Mouse (Mus musculus) liver, postnatal 0 days (tissue): ENCODE measurements around the gene Adora2a. TPM values are rescaled to one million over a fixed set of nuclear protein-coding genes. Genes with fewer than 3 reads are reported as not detected.
A peak's percentile ranks its signal among the peaks of the same experiment; 100 is the strongest.

Experiments
- ATAC-seq: fragments of 200-750 bp; cut with Nextera tagmentation; 2 replicates; pipeline ENCODE4 v1.8.0; 2017; ENCODE audit warnings: mild to moderate bottlenecking, moderate library complexity
- DNase-seq: peaks from one replicate; pipeline ENCODE4 v3.0.0-alpha.2; 2016
- H3K27ac ChIP-seq: fragments of 300-500 bp; sonication (generic); 2 replicates; pipeline ENCODE4 v1.5.1; 2014; ENCODE audit warnings: antibody characterized with exemption, moderate library complexity, mild to moderate bottlenecking, low read depth
- H3K27me3 ChIP-seq: fragments of 300-500 bp; sonication (generic); 2 replicates; pipeline ENCODE4 v1.6.1; 2014; ENCODE audit warnings: low read length, control low read depth, mixed read lengths; ENCODE audit not compliant: insufficient read depth
- H3K36me3 ChIP-seq: fragments of 300-500 bp; sonication (generic); replicated peaks from 2 replicates; pipeline ENCODE4 v1.6.1; 2014; ENCODE audit warnings: mild to moderate bottlenecking, control low read depth, low read length, moderate library complexity, mixed read lengths; ENCODE audit not compliant: insufficient read depth
- H3K4me1 ChIP-seq: fragments of 300-500 bp; sonication (generic); 2 replicates; pipeline ENCODE4 v1.6.1; 2014; ENCODE audit warnings: antibody characterized with exemption, mild to moderate bottlenecking, control low read depth; ENCODE audit not compliant: insufficient read depth
- H3K4me2 ChIP-seq: fragments of 300-500 bp; sonication (generic); 2 replicates; pipeline ENCODE4 v1.6.1; 2014; ENCODE audit warnings: low read depth, mild to moderate bottlenecking, low read length, moderate library complexity, mixed read lengths
- H3K4me3 ChIP-seq: fragments of 300-500 bp; sonication (generic); 2 replicates; pipeline ENCODE4 v1.5.1; 2014; ENCODE audit warnings: low read depth, low read length
- H3K9ac ChIP-seq: fragments of 300-500 bp; sonication (generic); replicated peaks from 2 replicates; pipeline ENCODE4 v1.6.1; 2014; ENCODE audit warnings: mild to moderate bottlenecking, moderate library complexity
- H3K9me3 ChIP-seq: fragments of 300-500 bp; sonication (generic); 2 replicates; pipeline ENCODE4 v1.6.1; 2016; ENCODE audit warnings: mild to moderate bottlenecking, control low read depth, low read length, mixed read lengths
- CTCF ChIP-seq: sonication (generic); IDR thresholded peaks from 2 replicates; pipeline ENCODE4 v1.5.1; 2016; ENCODE audit warnings: antibody characterized with exemption, low read depth
- EP300 ChIP-seq: IDR thresholded peaks from 2 replicates; pipeline ENCODE4 v1.6.1; 2016; ENCODE audit warnings: antibody characterized with exemption, low read depth, mild to moderate bottlenecking
- WGBS: fragments of 180-500 bp; shearing (Covaris S2); extraction: QIAGEN DNeasy Blood & Tissue Kit; methylation state at CpG from one replicate; pipeline ENCODE4 v1.1.7; 2014; ENCODE audit not compliant: insufficient replicate concordance; 5-methylcytosine and 5-hydroxymethylcytosine counted together
- polyA plus RNA-seq: library from polyadenylated mRNA; unstranded; fragments of >200 nt; fragmentation: Nextera tagmentation; extraction: Ambion mirVana; gene quantifications from 2 replicates; pipeline ENCODE4 v1.2.1, GENCODE M21; 2015

The Adora2a gene
- polyA plus RNA-seq, 1 experiment from 2014 or later, result 1.9 TPM

DNA sequence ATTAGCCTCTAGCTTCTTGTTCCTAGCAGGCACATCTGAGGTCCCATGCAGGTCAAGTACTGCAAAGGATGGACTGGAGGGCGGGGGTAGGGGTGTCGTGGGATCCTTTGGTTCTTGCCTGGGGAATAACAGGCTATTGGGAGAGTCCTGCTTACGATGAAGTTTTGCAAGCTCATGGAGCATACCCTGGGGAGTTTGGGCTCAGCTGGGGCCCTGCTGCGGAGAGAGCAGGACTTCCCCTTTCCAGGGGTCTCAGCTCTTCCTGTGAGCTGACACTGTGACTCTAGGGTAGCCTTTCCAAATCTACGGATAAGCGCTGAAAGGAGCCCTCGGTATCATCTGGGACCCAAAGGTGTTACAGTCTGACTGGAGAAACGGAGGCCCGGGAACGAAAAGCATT, 7.7 kb downstream of the Adora2a start:
- no peak for TF ChIP-seq EP300
- no peak for TF ChIP-seq CTCF
- 35% methylated on average over 10 of the region's 10 CpGs for WGBS
- no peak overlapping the region for H3K4me3 ChIP-seq
- no peak overlapping the region for H3K27ac ChIP-seq
- H3K4me1 ChIP-seq, result peaks cover 27% of the 10 kb centered on the region
- no peak overlapping the region for H3K9ac ChIP-seq
- DNase-seq, result no peak
- H3K4me2 ChIP-seq, result no peak overlapping the region
- no peak for ATAC-seq
- no peaks in the 10 kb centered on the region for H3K9me3 ChIP-seq
- no peaks in the 10 kb centered on the region for H3K36me3 ChIP-seq
- H3K27me3 ChIP-seq, result no peaks in the 10 kb centered on the region

GRCm38 (mm10) chr10:75325821-75326220, 9.1 kb downstream of the Adora2a start:
- no peak overlapping the region for H3K9ac ChIP-seq
- DNase-seq (no peak), ATAC-seq (no peak)
- H3K4me2 ChIP-seq, result no peak overlapping the region
- WGBS, result 89% methylated on average over 23 of the region's 23 CpGs
- no peaks in the 10 kb centered on the region for H3K9me3 ChIP-seq
- no peak overlapping the region for H3K4me3 ChIP-seq
- H3K27me3 ChIP-seq, result no peaks in the 10 kb centered on the region
- peaks cover 22% of the 10 kb centered on the region for H3K4me1 ChIP-seq
- TF ChIP-seq CTCF (no peak), EP300 (no peak)
- H3K36me3 ChIP-seq, result no peaks in the 10 kb centered on the region
- no peak overlapping the region for H3K27ac ChIP-seq

DNA sequence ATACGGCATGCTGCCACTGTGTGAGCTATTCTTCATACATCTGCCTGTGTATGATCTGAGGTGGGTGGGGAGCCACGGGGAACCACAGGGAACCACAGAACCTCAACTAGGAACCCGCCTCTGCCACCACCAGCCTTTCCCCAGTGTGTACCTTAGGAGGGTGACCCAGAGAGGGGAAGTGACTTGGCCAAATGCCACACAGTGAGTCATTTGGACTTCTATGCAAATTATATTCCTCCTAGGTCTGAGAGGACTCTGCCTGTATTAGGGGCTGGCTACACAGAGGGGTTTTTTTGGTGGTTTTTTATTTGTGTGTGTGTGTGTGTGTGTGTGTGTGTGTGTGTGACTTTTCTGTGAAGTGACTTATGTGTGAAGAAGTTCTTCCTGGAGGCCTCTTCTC, 9.9 kb downstream of the Adora2a start:
- peak; percentile 19; the same call in 1 of the 2 replicates for TF ChIP-seq EP300
- TF ChIP-seq CTCF, result no peak
- 0 out of 2 replicates have a peak overlapping the region, but pooled peaks have one; percentile 38 for H3K4me2 ChIP-seq
- WGBS, result 11% methylated on average over 3 of the region's 3 CpGs
- peaks cover 22% of the 10 kb centered on the region for H3K4me1 ChIP-seq
- H3K27ac ChIP-seq, result peak overlapping the region; percentile 51; the same call in 1 of the 2 replicates
- no peak overlapping the region for H3K4me3 ChIP-seq
- H3K27me3 ChIP-seq, result no peaks in the 10 kb centered on the region
- H3K9me3 ChIP-seq, result no peaks in the 10 kb centered on the region
- H3K9ac ChIP-seq, result no peak overlapping the region
- no peaks in the 10 kb centered on the region for H3K36me3 ChIP-seq
- ATAC-seq, result peak; percentile 79
- peak; percentile 80 for DNase-seq

- Histone ChIP-seq H3K27ac (peak overlapping the region; percentile 51; the same call in 1 of the 2 replicates), H3K4me2 (0 out of 2 replicates have a peak overlapping the region, but pooled peaks have one; percentile 38)
These were observed 10.4 kb downstream of the Adora2a start for GRCm38 (mm10) chr10:75327081-75327480.

DNA sequence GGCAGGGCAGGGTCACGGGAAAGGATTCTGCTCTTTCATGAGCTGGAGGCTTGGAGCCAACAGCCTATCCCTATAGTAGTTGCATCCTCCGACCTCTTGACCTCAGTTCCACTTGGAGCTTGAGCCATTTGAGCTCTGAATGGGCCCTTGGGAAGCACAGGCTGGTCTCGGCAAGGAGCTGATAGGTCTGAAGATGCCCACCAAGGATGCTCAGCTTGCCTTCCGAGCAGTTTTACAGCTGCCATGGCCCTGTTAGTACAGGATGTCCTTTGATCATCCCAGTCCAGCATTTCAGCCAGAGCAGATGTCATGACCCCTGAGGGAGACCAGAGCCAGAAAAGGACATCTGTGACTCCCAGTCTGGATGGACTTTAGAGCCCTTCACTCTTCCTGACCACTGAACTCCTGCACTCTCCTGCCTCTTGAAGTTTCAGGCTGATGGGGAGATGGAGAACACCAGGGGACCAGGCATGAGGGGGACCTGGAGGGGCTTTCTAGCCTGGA, 11.6 kb downstream of the Adora2a start:
- no peak overlapping the region for H3K9ac ChIP-seq
- H3K4me1 ChIP-seq, result peaks cover 22% of the 10 kb centered on the region
- DNase-seq (no peak), ATAC-seq (no peak)
- 67% methylated on average over 4 of the region's 4 CpGs for WGBS
- no peaks in the 10 kb centered on the region for H3K36me3 ChIP-seq
- no peak overlapping the region for H3K4me3 ChIP-seq
- no peak overlapping the region for H3K4me2 ChIP-seq
- H3K27ac ChIP-seq, result no peak overlapping the region
- TF ChIP-seq EP300, result no peak
- TF ChIP-seq CTCF, result no peak
- H3K27me3 ChIP-seq, result no peaks in the 10 kb centered on the region
- H3K9me3 ChIP-seq, result no peaks in the 10 kb centered on the region

More at GRCm38 (mm10) chr10:75327081-75327480, 10.4 kb downstream of the Adora2a start:
- Histone ChIP-seq H3K9me3 (no peaks in the 10 kb centered on the region), H3K4me3 (no peak overlapping the region), H3K27me3 (no peaks in the 10 kb centered on the region), H3K9ac (no peak overlapping the region), H3K36me3 (no peaks in the 10 kb centered on the region), H3K4me1 (peaks cover 22% of the 10 kb centered on the region)
- no peak for ATAC-seq
- TF ChIP-seq EP300, result no peak
- TF ChIP-seq CTCF, result no peak
- DNase-seq, result no peak
- WGBS, result 39% methylated on average over 11 of the region's 11 CpGs

DNA sequence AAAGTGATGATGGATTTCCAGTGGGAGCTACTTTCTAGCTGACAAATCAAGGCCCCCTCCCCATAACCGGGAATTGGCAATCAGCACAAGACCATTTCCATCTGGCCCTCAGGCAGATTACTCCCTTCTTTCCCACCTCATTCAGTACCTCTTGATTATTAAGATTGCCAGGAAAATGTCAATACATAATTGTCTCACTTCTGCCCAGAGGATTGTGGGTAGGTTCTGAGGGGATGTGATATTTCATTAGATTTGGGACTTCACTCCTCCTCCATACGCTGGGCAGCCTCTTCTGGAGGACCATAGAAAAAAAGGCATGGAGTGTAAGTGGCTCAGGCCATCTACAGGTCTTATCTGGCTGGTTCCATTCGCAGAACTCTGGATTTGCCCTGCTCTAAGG, 15.6 kb downstream of the Adora2a start:
- WGBS, result 83% methylated on average over 3 of the region's 3 CpGs
- Histone ChIP-seq H3K9ac (no peak overlapping the region), H3K9me3 (no peaks in the 10 kb centered on the region), H3K27me3 (no peaks in the 10 kb centered on the region), H3K4me1 (peaks cover 8% of the 10 kb centered on the region), H3K27ac (no peak overlapping the region), H3K4me2 (no peak overlapping the region), H3K4me3 (no peak overlapping the region), H3K36me3 (no peaks in the 10 kb centered on the region)
- DNase-seq (no peak), ATAC-seq (no peak)
- no peak for TF ChIP-seq CTCF
- TF ChIP-seq EP300, result no peak
